Mouse (Mus musculus) right cerebral cortex, adult 2 months (tissue): ENCODE results near the gene Sun3.

Source experiments
- DNase-seq, 2 experiments: peaks; one replicate each; pipeline ENCODE4 v3.0.0; 2021 to 2022; ENCODE audit warnings: low spot score in 2 of 2

Sun3 gene

DNA sequence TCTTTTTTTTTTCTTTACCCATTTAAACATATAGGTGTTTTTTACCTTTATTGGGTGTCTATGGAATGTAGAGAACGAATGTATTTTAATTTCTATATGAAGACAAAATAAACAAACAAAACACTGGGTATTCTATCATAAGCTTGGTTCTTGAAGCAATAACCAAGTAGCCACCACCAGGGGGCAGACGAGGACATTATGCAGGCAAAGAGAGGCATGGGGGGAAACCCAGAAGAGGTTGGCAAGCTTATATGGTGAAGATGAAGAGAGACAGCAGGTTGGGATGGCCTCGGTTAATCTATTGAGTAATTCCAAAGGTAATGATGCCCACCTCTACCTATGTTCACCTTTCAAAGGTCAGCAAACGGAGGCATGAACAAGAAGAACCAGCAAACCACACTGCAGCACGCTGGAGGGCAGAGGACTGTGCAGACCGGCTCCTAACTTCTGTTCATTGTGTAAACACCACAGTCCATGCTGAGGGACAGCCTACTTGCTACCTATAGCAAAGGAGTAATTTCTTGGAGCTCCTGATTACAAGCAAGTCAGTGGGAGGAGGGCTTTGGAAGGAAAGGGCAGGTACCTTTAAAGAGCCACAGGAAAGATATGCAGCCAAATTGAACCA lies 65.4 kb downstream of the Sun3 start:
- peak; percentile 71 to 76 for DNase-seq

DNA sequence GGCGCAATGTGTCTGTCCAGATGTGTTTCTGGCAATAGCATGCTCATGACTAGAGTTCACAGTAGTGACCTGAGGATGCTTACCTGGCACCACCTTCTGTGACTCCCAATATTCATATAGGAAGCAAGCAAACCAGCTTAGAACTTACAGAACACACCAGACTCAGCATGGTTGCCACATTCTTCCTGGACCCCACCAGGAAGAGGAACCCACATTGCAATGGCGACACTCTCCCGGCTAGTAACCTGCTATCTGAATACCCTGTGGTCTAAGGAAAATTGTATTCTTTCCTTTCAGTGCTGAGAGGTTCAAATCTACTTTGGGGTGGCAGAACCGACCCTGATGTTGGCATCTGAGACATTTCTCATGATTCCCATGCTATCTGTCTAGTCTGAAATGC lies 70.6 kb downstream of the Sun3 start:
- DNase-seq = no peak

DNA sequence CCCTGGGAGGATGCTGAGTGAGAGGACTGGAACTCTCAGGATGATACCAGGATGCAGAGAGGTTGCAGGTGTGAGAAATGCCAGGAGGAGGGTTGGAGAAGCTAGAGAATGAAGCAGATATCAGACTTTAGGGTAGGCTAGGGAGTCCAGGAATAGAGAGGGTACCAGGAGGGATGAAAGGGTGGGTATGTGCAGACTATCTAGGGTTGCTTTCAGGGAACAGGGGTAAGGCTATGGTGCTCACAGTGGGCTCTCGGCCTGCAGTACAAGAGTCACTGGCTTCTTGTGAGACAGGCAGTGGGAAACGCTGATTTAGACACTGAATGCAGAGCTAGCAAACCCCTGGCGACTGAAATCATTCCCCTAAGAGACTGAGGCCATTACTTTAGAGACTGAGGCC lies 75.6 kb downstream of the Sun3 start, which contains the start of gene Pkd1l1:
Pkd1l1 (minus strand) TSS at position 101 of the 400 bp plus-strand sequence.
- no peak for DNase-seq

- DNase-seq = no peak
These were observed 76.7 kb downstream of the Sun3 start for GRCm38 (mm10) chr11:8972093-8972492.

DNA sequence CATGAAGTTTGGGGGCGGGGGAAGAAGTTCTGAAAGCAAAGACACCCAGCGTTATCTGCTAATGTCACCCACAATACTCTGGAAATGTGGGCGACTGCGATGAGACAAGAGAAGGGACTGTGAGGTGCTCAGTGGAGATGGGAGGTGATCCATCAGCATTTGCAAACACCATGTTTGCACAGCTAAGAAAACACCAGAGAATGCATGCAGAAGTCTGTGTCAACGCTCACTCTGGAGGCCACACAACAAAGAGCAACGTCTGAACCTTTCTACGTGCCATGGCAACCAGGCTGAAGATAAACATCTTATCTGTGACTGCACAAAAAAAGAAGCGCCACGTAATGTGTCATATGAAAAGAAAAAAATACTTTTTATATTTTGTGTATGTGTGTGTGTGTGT lies 78.3 kb downstream of the Sun3 start:
- no peak for DNase-seq

DNA sequence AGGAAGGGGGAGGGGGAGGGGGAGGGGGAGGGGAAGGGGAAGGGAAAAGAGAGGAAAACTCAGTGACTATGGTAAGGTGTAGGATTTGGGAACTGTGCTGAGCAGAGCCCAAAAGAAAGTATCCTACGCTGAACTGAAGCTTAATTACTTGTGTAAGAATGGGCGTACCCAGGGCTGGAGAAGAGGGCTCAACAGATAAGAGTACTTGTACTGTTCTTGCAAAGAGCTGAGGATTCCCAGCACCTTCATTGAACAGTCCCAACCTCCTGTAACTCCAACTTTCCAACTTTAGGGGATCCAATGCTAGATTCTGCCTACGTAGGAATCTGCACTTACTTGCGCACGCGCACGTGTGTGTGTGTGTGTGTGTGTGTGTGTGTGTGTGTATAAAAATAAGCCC lies 80.7 kb downstream of the Sun3 start:
- DNase-seq = no peak
